Mouse (Mus musculus) embryonic facial prominence, embryonic 11.5 days (tissue): Measurements from ENCODE around the gene Ccdc171. TPM values are rescaled to one million over a fixed set of nuclear protein-coding genes. Genes with fewer than 3 reads are reported as not detected.

Experiments used
- ATAC-seq: fragments of 200-750 bp; cut with Nextera tagmentation; replicated peaks from 2 replicates; pipeline ENCODE4 v1.8.0; 2017; ENCODE audit warnings: low read depth; ENCODE audit not compliant: insufficient number of reproducible peaks, low FRiP score, low TSS enrichment
- DNase-seq: peaks from one replicate; pipeline ENCODE4 v3.0.0-alpha.2; 2015; ENCODE audit warnings: low spot score
- H3K27ac ChIP-seq: fragments of 300-500 bp; sonication (generic); replicated peaks from 2 replicates; pipeline ENCODE4 v1.5.1; 2014; ENCODE audit warnings: mild to moderate bottlenecking, low read depth, low read length, control low read depth
- H3K27me3 ChIP-seq: fragments of 300-500 bp; sonication (generic); 2 replicates; pipeline ENCODE4 v1.6.1; 2014; ENCODE audit warnings: mild to moderate bottlenecking, low read length, moderate library complexity, mixed read lengths; ENCODE audit not compliant: control insufficient read depth, insufficient read depth
- H3K36me3 ChIP-seq: fragments of 300-500 bp; sonication (generic); replicated peaks from 2 replicates; pipeline ENCODE4 v1.6.1; 2014; ENCODE audit warnings: low read depth, mild to moderate bottlenecking, low read length, moderate library complexity, mixed read lengths; ENCODE audit not compliant: control insufficient read depth, insufficient read depth
- H3K4me1 ChIP-seq: fragments of 300-500 bp; sonication (generic); 2 replicates; pipeline ENCODE4 v1.6.1; 2014; ENCODE audit warnings: low read length, mixed read lengths; ENCODE audit not compliant: control insufficient read depth, insufficient read depth
- H3K4me2 ChIP-seq: fragments of 300-500 bp; sonication (generic); 2 replicates; pipeline ENCODE4 v1.6.1; 2014; ENCODE audit warnings: low read depth, mild to moderate bottlenecking, control low read depth, low read length, moderate library complexity
- H3K4me3 ChIP-seq: fragments of 300-500 bp; sonication (generic); 2 replicates; pipeline ENCODE4 v1.5.1; 2014; ENCODE audit warnings: low read depth, low read length, control low read depth
- H3K9ac ChIP-seq: fragments of 300-500 bp; sonication (generic); replicated peaks from 2 replicates; pipeline ENCODE4 v1.6.1; 2014; ENCODE audit warnings: mild to moderate bottlenecking, control low read depth, low read length
- H3K9me3 ChIP-seq: fragments of 300-500 bp; sonication (generic); replicated peaks from 2 replicates; pipeline ENCODE4 v1.6.1; 2016; ENCODE audit warnings: mild to moderate bottlenecking, low read length, inconsistent platforms, mixed read lengths; ENCODE audit not compliant: control insufficient read depth
- WGBS: fragments of 180-500 bp; shearing (Covaris S2); extraction: QIAGEN DNeasy Blood & Tissue Kit; methylation state at CpG from one replicate; pipeline ENCODE4 v1.1.7; 2014; 5-methylcytosine and 5-hydroxymethylcytosine counted together
- polyA plus RNA-seq: library from polyadenylated mRNA; unstranded; fragments of >200 nt; fragmentation: Nextera tagmentation; extraction: Ambion mirVana; gene quantifications from 2 replicates; pipeline ENCODE4 v1.2.1, GENCODE M21; 2014

Ccdc171 gene
- polyA plus RNA-seq, 1 experiment from 2014 or later = 5.7 TPM

DNA sequence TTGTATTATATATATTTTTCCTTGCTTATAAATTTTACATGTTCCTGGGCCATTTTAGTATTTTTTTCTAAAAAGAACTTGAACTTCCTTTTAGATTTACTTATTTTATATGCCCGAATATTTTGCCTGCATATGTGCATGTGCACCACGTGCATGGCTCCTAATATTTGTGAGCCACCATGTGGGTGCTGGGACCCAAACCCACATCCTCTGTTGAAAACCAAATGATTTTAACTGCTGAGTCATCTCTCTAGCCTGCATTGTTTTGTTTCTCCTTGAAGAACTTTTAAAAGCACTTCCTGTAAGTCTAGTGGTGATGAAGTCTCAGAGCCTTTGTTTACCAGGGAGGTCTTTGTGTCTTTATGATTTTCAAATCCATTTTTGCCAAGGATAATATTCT lies 259.8 kb downstream of the Ccdc171 start:
- no peaks in the 10 kb centered on the region for H3K9me3 ChIP-seq
- H3K4me3 ChIP-seq = no peak overlapping the region
- H3K27ac ChIP-seq = no peak overlapping the region
- no peak overlapping the region for H3K4me2 ChIP-seq
- no peaks in the 10 kb centered on the region for H3K4me1 ChIP-seq
- no peak for ATAC-seq
- no peaks in the 10 kb centered on the region for H3K36me3 ChIP-seq
- no peak for DNase-seq
- WGBS = 89% methylated on average over 2 of the region's 2 CpGs
- H3K9ac ChIP-seq = no peak overlapping the region
- no peaks in the 10 kb centered on the region for H3K27me3 ChIP-seq

DNA sequence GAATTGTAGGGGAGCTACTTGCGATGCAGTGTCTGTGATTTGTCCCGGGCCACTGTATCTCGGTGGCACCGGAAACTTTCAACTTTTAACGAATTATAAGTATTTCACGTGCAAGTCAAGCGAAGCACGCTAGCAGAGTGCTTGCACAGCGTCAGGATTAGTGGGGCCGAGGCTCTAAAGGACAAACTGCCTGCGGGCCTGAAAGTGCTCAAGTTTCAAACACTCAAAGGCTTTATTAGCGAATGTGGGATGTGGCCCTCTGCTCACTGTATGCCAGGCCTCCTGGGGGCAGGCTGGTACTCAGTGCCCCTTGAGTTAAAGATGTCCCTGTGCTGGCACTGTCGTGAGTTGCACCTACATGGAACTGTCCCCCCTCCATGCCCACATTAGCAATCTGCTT lies 266.5 kb downstream of the Ccdc171 start:
- H3K9me3 ChIP-seq = no peaks in the 10 kb centered on the region
- H3K27ac ChIP-seq = no peak overlapping the region
- ATAC-seq (no peak), DNase-seq (peak; percentile 71)
- H3K4me1 ChIP-seq = peaks cover 4% of the 10 kb centered on the region; the same call in 1 of the 2 replicates
- WGBS = 16% methylated on average over 13 of the region's 13 CpGs
- no peak overlapping the region for H3K9ac ChIP-seq
- no peaks in the 10 kb centered on the region for H3K36me3 ChIP-seq
- H3K4me3 ChIP-seq = no peak overlapping the region
- H3K4me2 ChIP-seq = no peak overlapping the region
- no peaks in the 10 kb centered on the region for H3K27me3 ChIP-seq

DNA sequence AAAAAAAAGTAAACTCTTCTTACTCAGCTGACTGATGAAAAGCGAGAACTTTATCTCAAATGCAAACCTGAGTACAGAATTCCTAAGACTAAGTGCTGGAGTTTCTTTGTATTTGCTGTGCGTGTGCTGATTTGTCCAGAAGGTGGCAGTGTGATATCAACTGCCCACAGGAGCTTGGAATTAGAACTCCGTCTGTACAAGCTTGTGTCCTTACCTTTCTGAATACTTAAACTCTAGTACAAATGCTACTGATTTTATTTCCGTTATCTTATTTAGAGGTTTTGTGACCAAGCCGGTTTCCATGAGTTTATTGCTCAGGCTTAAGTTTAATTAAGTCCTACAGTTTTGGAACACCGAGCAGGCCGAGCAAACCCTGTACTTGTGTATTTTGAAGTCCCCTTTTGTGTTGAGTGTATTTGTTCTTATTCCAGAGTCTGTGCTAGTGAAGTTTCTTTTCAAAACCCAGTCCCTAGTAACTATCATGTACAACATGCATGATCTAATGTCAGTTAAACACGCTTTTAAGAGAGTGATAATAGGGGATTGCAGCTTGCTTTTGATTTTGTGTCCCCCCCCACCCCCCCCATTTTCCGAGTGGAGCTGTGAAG lies 269.1 kb downstream of the Ccdc171 start:
- Histone ChIP-seq H3K4me3 (no peak overlapping the region), H3K4me1 (peaks cover 4% of the 10 kb centered on the region; the same call in 1 of the 2 replicates), H3K9ac (no peak overlapping the region), H3K36me3 (no peaks in the 10 kb centered on the region), H3K27ac (no peak overlapping the region), H3K27me3 (no peaks in the 10 kb centered on the region), H3K9me3 (no peaks in the 10 kb centered on the region), H3K4me2 (no peak overlapping the region)
- DNase-seq (peak; percentile 87), ATAC-seq (0 out of 2 replicates have a peak, but pooled peaks have one; percentile 34)
- WGBS = 14% methylated on average over 9 of the region's 9 CpGs

DNA sequence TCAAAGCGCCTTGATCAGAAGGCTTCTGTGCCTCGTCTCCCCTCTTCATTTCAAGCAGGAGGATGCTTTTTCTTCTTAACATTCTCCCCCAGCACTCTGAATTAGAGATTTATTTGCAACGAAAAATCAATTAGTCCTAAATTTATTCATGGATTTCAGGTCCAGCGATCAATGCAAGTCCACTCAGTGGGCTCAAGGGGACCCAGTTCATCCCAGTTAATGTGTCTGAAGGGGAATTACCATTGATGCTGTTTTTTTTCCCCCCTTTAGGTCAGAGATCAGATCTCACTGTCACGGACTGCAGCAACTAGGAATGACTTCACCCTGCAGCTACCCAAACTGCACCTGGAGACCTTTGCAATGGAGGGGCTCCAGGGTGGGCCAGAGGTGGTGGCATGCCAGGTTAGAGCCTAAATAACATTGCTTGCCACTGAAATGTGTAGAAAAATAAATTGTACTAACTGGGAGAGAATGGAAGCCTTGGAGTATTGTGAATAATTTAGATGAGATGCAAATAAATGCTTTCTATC lies 269.6 kb downstream of the Ccdc171 start:
- WGBS = 30% methylated on average over 5 of the region's 5 CpGs
- H3K9me3 ChIP-seq = no peaks in the 10 kb centered on the region
- ATAC-seq = no peak
- peaks cover 4% of the 10 kb centered on the region; the same call in 1 of the 2 replicates for H3K4me1 ChIP-seq
- no peak overlapping the region for H3K27ac ChIP-seq
- H3K9ac ChIP-seq = no peak overlapping the region
- no peak overlapping the region for H3K4me3 ChIP-seq
- peak; percentile 5 for DNase-seq
- no peak overlapping the region for H3K4me2 ChIP-seq
- H3K36me3 ChIP-seq = no peaks in the 10 kb centered on the region
- H3K27me3 ChIP-seq = no peaks in the 10 kb centered on the region

DNA sequence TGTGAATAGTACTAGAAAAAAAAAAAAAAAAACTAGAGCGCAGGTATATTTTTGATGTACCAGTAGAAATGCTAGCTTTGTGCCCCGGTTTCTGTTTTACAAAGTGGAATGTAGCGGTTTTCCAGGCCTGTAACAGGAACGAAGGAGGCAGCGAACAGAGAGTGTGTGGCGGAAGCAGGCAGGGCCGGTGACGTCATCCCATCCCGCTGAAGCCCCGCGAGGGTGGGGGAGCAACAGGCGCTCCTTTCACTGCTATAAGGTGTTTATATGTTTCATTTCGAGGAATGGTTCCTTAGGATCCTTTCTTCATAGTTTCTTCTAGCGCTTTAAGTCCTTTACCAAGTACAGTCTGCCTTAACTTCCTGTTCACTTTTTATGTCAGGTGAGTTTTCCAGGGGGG lies 272.6 kb downstream of the Ccdc171 start:
- no peak for ATAC-seq
- DNase-seq = peak; percentile 17
- Histone ChIP-seq H3K36me3 (no peaks in the 10 kb centered on the region), H3K4me3 (no peak overlapping the region), H3K9ac (no peak overlapping the region), H3K4me2 (no peak overlapping the region), H3K4me1 (peaks cover 4% of the 10 kb centered on the region; the same call in 1 of the 2 replicates), H3K27me3 (no peaks in the 10 kb centered on the region), H3K27ac (no peak overlapping the region), H3K9me3 (no peaks in the 10 kb centered on the region)
- WGBS = 83% methylated on average over 14 of the region's 14 CpGs

DNA sequence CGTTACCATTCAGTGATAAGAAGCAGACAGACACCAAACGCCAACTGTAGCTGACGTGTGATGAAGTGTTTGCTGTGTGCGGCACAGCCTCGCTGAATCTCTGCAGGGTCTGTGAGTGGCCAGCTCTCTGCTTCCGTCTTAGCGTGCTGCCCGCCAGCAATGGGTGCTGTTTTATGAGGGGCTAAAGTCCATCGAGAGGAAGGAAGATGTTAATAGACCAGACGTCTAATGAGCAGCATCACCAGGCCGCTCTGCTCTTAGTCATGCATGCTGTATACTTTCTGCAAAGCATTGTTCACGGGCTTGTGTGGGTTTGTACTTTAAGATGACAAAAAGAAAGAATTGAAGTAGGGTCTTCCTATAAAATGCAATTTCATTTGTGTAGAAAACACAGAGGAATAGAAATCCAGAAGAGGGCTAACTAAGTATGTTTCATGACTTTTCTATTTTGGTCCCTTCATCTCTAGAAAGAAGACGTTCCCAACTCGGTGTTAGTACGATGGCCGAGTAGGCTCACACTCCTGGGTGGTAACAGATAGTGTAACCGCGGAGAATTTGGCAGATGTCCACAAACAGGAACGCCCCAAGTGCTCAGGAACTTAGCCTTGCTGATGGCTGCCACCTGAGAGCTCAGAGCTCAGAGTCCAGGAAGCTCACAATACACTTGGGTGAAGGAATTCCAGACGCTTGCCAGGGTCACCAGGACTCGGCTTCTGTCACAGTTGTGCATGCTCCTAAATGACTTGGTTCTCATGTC lies 273.5 kb downstream of the Ccdc171 start:
- no peak for ATAC-seq
- no peak for DNase-seq
- Histone ChIP-seq H3K36me3 (no peaks in the 10 kb centered on the region), H3K9me3 (no peaks in the 10 kb centered on the region), H3K4me2 (no peak overlapping the region), H3K9ac (no peak overlapping the region), H3K27me3 (no peaks in the 10 kb centered on the region), H3K4me3 (no peak overlapping the region), H3K4me1 (peaks cover 4% of the 10 kb centered on the region; the same call in 1 of the 2 replicates), H3K27ac (no peak overlapping the region)
- 84% methylated on average over 21 of the region's 21 CpGs for WGBS

DNA sequence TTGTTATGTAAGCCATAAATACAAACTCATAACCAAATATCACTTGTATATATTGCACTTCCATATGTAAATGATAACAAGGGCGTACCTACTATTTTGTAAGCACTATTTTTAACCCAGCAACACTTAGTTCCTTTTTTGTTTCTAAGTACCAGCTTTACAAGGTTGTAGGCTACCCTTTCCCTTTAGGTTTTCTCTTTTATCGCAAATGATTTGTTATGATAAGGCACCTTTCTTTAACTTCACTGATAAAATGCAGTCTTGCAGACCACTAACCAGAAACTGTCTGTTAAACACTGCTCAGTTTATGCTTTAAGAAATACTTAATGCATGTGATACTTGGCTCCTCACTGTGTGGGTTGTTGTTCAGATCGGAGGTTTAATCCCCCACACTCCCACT lies 275.1 kb downstream of the Ccdc171 start:
- no peaks in the 10 kb centered on the region for H3K36me3 ChIP-seq
- DNase-seq = no peak
- no peak for ATAC-seq
- no peaks in the 10 kb centered on the region for H3K4me1 ChIP-seq
- WGBS = 73% methylated on average over 3 of the region's 3 CpGs
- H3K27ac ChIP-seq = no peak overlapping the region
- no peaks in the 10 kb centered on the region for H3K9me3 ChIP-seq
- H3K27me3 ChIP-seq = no peaks in the 10 kb centered on the region
- H3K4me3 ChIP-seq = no peak overlapping the region
- no peak overlapping the region for H3K9ac ChIP-seq
- H3K4me2 ChIP-seq = no peak overlapping the region

DNA sequence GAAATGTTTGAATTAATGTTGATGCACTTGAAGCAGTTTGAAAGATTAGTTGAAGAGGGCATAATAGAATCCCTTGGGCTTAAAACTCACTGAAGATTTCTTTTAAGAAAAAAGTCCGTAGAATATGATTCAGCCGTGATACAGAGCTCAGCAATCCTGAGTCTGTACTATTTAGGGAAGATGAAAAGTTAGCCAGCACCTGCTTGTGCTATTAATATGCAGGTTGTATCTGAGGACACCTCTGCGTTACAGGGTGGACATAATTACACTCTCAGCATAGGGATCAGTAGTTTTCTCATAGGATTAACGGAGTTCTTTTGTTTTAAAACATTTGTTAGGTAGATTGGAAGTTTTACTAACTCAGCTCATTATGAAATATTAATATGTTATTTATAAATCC lies 291.6 kb downstream of the Ccdc171 start:
- Histone ChIP-seq H3K27ac (no peak overlapping the region), H3K27me3 (no peaks in the 10 kb centered on the region), H3K9ac (no peak overlapping the region), H3K36me3 (no peaks in the 10 kb centered on the region), H3K4me3 (no peak overlapping the region), H3K9me3 (no peaks in the 10 kb centered on the region), H3K4me2 (no peak overlapping the region), H3K4me1 (no peaks in the 10 kb centered on the region)
- DNase-seq = no peak
- no peak for ATAC-seq
- WGBS = 88% methylated on average over 4 of the region's 4 CpGs
